In genomic region chr7:115783982-115784917, GRCm38 (mm10) we compare ENCODE assay signal across 13 mouse cellular contexts.
A peak's percentile ranks its signal among the peaks of the same experiment; 100 is the strongest.
DNase-seq lines count a peak whose midpoint lies in the region; ATAC-seq lines count a peak whose summit lies in the region.
"Had no signal": no experiment of that assay in that cellular context is flagged by ENCODE, and none has a peak within 500 bp of the region (broad histone marks: within the 10 kb centered on the region; RNA-seq: fewer than 3 reads in every experiment).

No protein-coding gene starts in this region.

- H3K27me3 ChIP-seq in heart, embryonic 10.5 days (ENCODE audit: insufficient read depth, poor library complexity, severe bottlenecking): no peaks in the 10 kb centered on the region
- H3K27me3 ChIP-seq in intestine, embryonic 15.5 days (replicated peaks): no peaks in the 10 kb centered on the region

- H3K4me1 ChIP-seq in heart, embryonic 10.5 days: peaks cover 26% of the 10 kb centered on the region
- no peaks in the 10 kb centered on the region for H3K4me1 ChIP-seq in intestine, embryonic 15.5 days (replicated peaks)

- intact Hi-C loops in heart, postnatal 25 days (cut with DNase I): no loop called here

- ATAC-seq in intestine, embryonic 15.5 days: peak; percentile 93

- no peaks in the 10 kb centered on the region for H3K9me3 ChIP-seq in heart, embryonic 10.5 days
- H3K9me3 ChIP-seq in intestine, embryonic 15.5 days: no peaks in the 10 kb centered on the region

- H3K27ac ChIP-seq in heart, embryonic 10.5 days: 0 out of 2 replicates have a peak overlapping the region, but pooled peaks have one; percentile 42
- H3K27ac ChIP-seq in intestine, embryonic 15.5 days: 0 out of 2 replicates have a peak overlapping the region, but pooled peaks have one; percentile 20
- H3K27ac ChIP-seq: left cerebral cortex, adult 2 months had no signal

- no peak overlapping the region for H3K9ac ChIP-seq in intestine, embryonic 15.5 days

- H3K4me2 ChIP-seq in intestine, embryonic 15.5 days (replicated peaks): no peak overlapping the region

- 66% methylated on average over 8 of the region's 8 CpGs for WGBS in heart, embryonic 10.5 days
- 73% methylated on average over 8 of the region's 8 CpGs for WGBS in intestine, embryonic 15.5 days

- H3K36me3 ChIP-seq in heart, embryonic 10.5 days: no peaks in the 10 kb centered on the region
- no peaks in the 10 kb centered on the region for H3K36me3 ChIP-seq in intestine, embryonic 15.5 days

- H3K4me3 ChIP-seq in heart, embryonic 10.5 days: no peak overlapping the region
- no peak overlapping the region for H3K4me3 ChIP-seq in intestine, embryonic 15.5 days (replicated peaks)
- H3K4me3 ChIP-seq: erythroblast, embryonic 14.5 days; left cerebral cortex, adult 2 months had no signal

- DNase-seq in heart, embryonic 10.5 days (ENCODE audit: low spot score): no peak
- DNase-seq in heart, postnatal 25 days (ENCODE audit: low spot score): no peak
- DNase-seq in R1 (ENCODE audit: low read depth, low spot score): peak; percentile 67
- peak; percentile 20 for DNase-seq in lung, postnatal 14 days
- DNase-seq in layer of hippocampus, postnatal 14 days (ENCODE audit: low spot score in 2 of 2): no peak
- no peak for DNase-seq in cerebellum, postnatal 10 days
- DNase-seq in gastrocnemius, adult 8-10 months (ENCODE audit: low spot score in 2 of 2): no peak
- DNase-seq: cerebellum, adult 2 months; embryo, embryonic 11 days; right cerebral cortex, postnatal 25 days had no signal

Comparison
In these comparisons a context has a peak if more than half of its experiments do, and no peak if none do; other contexts are left out.
1. DNase-seq: peak in R1 (single experiment) and lung, postnatal 14 days (single experiment); none in heart, embryonic 10.5 days (single experiment), heart, postnatal 25 days (single experiment), layer of hippocampus, postnatal 14 days (0 of 2), cerebellum, postnatal 10 days (0 of 2) and gastrocnemius, adult 8-10 months (0 of 2).